Mouse (Mus musculus) retina, postnatal 7 days (tissue): ENCODE results near the gene Abcb6.

ENCODE experiments used
- DNase-seq: peaks from one replicate; pipeline ENCODE4 v3.0.0-alpha.2; 2012; ENCODE audit warnings: low read depth, low spot score

The Abcb6 gene

GRCm38 (mm10) chr1:75147411-75148135 is 32.6 kb downstream of the Abcb6 start:
- no peak for DNase-seq

DNA sequence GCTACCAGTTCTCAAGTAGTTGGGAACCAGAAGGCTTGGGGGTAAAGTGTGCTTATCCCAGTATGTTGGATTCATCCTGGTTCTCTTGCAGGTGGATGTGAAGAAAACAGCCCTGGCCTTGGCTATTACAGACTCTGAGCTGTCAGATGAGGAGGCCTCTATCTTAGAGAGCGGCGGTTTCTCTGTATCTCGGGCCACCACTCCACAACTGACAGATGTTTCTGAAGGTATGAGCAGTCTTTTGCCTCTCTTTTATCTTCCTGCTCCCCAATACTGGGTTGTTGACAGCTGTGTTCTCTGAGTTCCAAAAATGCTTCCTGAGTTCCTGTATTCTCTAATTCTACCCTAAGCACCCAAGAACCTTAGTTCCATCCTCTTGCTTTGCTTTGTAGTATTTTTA is 34.6 kb downstream of the Abcb6 start:
- no peak for DNase-seq

DNA sequence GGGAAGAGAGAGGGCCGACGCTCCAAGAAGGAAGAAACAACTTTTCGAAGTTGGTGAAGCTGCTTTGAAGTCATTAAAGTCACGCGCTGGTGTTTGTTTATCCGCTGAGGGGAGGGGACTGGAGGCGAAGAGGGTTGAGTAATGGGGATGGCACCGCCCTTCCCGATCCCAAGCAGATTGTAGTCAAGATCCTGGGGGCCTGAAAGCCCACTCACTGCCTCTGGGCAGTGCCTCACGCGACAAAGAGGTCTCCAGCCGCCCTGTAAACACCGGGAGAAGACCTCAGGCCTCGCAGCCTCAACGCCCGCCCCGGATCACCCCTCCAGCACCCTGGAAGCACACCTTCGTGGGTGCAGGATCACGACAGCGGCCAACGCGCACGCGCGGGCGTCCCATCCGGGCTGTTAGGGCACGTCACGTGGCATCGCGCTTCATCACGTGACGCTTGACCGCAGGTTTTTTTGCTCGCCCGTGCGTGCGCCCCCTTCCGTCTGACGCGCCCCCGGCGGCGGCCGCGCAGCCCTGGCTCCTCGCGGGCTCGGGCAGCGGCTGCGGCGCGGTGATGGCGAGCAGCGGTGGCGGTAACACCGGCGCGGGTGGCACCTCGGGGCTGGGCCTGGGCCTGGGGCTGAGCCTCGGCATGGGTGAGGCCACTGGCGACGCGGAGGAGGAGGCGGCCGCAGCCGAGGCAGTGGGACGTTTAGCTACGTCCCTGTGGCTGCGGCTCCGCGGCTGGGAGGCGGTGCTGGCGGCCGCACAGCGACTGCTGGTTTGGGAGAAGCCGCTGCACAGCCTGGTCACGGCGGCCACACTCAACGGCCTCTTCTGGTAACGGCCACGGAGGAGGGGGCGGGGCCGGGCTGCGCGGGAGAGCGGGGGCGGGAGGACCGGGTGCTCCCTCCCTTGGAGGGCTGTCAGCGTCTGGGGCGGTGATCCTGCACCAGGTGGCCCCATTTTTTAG is 37.6 kb downstream of the Abcb6 start, which contains the start of the genes Cnppd1 and Retreg2:
Cnppd1 (minus strand) TSS at position 411 of the 961 bp plus-strand sequence.
Retreg2 (plus strand) TSS at position 478 of the 961 bp plus-strand sequence.
- peak; percentile 92 for DNase-seq

GRCm38 (mm10) chr1:75141486-75142190 is 38.6 kb downstream of the Abcb6 start:
- no peak for DNase-seq

- no peak for DNase-seq
Observed at GRCm38 (mm10) chr1:75140601-75141190, 39.5 kb downstream of the Abcb6 start.

DNA sequence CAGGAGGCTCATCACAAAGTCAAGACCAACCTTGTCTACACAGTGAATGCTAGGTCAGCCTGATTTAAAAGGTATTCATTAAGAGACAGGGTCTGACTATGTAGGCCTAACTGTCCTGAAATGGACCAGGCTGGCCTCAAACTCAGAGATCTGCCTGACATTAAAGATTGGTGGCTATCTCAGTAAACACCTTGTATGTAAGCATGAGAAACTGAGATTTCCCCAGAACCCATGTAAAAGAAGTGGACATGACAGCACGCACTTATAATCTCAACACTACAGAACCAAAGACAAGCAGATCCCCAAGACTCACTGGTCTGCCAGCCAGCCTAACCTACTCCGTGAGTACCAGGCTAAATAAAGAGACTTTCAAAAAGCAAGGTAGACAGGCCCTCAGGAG is 41.7 kb downstream of the Abcb6 start:
- no peak for DNase-seq

DNA sequence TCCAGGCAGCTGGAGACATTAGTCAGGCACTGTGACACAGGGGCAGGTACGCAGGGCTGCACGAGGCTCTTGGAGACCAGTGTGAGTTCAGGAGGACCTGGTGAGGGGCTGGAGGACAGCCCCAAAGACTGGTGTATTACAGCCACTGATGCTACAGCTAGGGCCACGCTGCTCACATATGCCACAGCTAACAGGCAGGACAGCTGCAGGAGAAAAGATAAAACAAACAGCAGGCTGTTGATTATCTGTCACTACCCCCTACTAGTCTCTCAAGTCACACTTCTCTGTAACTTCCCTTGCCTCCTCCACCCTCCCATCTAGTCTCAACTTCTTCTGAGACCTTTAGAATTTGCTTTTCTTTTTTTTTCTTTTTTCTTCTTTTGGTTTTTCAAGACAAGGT is 43.5 kb downstream of the Abcb6 start:
- no peak for DNase-seq

DNA sequence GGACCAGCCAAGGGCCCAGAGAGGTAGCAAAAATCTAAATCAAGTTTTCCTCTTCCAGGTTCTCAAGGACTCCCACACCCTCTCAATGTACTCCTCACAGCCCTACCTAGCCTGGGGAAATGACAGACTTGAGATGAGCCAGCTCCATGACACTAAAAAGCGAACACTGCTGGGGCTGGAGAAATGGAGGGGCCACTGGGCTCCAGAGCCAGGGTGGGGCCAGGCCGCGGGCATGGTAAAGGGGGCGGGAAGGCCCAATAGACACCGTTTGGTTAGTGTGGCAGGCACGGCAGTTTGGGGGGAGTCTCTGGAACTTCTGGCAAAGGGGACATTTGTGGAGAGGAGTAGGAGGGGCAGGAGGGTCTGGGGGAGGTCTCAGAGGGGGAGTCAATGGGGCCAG is 43.9 kb downstream of the Abcb6 start:
- DNase-seq = no peak

DNA sequence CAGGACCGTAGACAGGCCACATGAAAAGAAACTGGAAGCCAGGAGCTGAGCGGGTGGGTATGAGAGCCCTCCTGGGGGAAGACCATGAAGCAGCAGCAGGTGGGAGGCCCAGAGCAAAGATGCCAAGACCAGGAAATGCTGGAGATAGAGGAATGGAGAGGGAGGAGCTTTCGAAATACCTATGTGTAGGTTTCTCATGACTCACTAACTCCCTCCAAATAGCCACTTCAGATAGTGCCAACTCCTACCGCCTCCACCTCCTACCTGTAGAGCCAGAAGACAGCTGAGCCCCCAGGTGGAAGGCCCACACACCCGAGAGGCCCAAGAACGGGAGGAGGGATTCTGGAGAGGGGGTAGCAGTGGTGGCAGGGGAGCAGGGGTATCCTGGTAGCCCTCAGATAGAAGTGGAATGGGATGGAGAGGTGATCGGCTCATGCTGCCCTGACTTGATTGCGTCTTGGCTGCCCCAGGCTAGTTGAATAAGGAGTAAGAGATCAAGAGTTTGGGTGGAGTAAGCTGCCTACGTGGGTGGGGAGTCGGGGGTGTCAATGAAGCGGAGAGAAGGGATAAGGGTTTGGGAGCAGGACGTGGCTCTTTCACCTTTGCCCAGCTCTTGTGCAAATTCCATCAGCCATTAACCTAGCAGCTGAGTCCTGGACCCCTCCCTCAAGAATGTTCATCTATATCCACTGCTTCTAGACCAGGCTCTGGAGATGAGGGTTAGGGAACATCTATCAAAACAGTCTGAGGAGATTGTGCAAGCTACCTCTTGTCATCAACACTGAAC is 46.6 kb downstream of the Abcb6 start, which contains the start of gene Slc23a3:
Slc23a3 (minus strand) TSS at position 470 of the 787 bp plus-strand sequence.
- no peak for DNase-seq

- no peak for DNase-seq
Observed at GRCm38 (mm10) chr1:75128641-75129040, 51.6 kb downstream of the Abcb6 start.

GRCm38 (mm10) chr1:75125418-75125817 is 54.8 kb downstream of the Abcb6 start:
- no peak for DNase-seq

- peak; percentile 96 for DNase-seq
Observed at GRCm38 (mm10) chr1:75124346-75125321, 55.6 kb downstream of the Abcb6 start, which contains the start of gene Nhej1. Nhej1 (minus strand) TSS chr1:75125200.

DNA sequence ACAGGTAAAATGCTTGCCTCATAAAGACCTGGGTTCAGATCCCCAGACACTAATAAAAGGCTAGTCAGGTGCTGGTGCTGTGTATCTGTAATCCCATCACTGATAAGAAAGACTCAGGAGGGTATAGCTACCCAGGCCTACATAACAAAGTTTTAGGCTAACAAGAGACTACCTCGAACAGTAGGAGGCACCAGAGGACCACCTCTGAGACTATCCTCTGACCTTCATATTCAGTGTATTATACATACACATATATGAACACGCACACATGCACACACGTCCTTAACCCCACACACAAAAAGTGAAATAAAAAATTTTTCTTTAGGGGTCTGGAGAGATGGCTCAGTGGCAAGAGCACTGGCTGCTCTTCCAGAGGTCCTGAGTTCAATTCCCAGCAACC is 58.0 kb downstream of the Abcb6 start:
- no peak for DNase-seq
